Mouse (Mus musculus): Measurements from ENCODE around the gene Arfgap3.
A peak's percentile ranks its signal among the peaks of the same experiment; 100 is the strongest.
"Not testable (repeated sequence)": the region's sequence is repeated elsewhere in the genome, so short reads cannot be mapped to it uniquely, and the experiment has no call there.

The Arfgap3 gene

DNA sequence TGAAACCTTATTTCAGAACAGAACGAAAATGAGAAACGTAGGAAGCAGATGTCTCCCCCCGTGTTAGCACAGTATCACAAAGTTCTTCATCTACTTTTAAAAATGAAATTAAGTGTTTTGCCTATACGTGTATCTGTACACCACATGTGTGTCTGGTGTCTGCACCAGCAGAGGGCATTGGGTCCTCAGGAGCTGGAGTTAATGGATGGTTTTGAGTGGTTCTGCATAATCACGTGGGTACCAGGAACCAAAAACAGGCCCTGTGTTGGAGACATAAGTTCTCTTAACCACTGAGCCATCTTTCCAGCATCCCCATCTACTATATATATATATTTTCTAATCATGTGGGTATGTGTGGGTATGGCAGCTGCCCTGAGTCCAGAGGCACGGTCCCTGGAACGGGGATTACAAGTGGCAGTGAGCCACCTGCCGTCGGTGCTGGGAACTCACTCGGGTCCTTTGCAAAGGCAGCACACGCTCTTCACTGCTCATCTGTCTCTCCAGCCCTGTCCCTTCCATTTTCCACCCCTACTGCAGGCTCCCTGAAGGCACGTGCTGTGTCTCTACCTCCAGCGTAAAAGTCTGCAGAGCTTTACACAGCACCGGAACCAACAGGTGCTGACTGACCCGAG lies 4.0 kb downstream of the Arfgap3 start:
- peak; percentile 61 for DNase-seq (ENCODE audit: low read depth, low spot score)

DNA sequence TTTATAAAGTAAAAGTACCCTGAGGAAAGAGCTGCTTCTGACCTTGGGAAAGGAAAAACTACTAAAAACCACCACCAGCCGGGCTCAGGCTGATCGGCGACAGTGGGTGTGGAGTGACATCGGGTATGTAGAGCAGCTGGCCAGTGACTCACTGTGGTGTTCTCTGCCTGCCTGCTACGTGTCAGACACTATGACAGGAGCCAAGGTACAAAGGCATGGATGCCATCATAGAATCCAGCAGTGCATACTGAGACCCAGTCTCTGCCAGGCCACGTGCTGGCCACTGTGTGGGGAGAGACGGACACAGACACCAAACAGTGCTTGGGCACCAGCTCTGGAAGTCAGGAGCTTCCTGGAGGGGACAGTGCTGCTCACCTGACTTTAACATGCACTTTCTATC lies 5.1 kb downstream of the Arfgap3 start:
- peak; percentile 51 for DNase-seq (ENCODE audit: low read depth, low spot score)

DNA sequence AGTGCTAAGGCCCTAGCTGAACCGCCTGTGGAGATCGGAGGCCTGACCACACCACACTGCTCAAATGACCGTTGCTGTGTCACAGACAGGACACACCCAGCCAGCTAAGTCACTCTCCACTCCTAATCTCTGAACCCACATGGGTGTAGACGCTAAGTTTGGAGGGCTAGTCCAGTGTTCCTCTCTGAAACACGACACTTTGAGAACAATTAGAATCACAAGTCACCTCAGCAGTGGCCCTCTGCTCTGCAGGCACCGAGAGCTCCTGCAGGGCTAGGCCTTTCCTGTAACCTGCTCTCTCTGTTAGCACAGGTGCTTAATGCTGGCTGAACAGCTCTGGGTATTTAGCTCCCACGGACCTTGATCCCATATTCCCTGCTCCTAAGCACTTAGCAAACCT lies 5.9 kb downstream of the Arfgap3 start:
- peak; percentile 43 for DNase-seq (ENCODE audit: low read depth, low spot score)

DNA sequence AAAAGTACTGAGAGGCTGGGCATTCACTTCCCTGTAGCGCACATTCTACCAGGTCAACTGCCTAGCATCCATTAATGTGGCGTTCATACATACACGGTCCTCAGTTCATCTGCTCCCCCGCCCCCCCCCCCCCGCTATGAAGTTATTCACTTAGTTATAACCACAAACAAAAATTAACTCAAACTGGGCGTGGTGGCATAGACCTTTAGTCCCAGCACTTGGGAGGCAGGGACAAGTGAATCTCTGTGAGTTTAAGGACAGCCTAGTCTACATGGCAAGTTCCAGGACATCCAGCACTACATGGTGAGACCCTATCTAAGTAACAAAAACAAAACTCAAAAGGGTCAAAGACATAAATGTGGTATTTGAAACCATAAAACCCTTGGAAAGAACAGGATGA lies 11.1 kb downstream of the Arfgap3 start:
- DNase-seq (ENCODE audit: low read depth, low spot score) = no peak

DNA sequence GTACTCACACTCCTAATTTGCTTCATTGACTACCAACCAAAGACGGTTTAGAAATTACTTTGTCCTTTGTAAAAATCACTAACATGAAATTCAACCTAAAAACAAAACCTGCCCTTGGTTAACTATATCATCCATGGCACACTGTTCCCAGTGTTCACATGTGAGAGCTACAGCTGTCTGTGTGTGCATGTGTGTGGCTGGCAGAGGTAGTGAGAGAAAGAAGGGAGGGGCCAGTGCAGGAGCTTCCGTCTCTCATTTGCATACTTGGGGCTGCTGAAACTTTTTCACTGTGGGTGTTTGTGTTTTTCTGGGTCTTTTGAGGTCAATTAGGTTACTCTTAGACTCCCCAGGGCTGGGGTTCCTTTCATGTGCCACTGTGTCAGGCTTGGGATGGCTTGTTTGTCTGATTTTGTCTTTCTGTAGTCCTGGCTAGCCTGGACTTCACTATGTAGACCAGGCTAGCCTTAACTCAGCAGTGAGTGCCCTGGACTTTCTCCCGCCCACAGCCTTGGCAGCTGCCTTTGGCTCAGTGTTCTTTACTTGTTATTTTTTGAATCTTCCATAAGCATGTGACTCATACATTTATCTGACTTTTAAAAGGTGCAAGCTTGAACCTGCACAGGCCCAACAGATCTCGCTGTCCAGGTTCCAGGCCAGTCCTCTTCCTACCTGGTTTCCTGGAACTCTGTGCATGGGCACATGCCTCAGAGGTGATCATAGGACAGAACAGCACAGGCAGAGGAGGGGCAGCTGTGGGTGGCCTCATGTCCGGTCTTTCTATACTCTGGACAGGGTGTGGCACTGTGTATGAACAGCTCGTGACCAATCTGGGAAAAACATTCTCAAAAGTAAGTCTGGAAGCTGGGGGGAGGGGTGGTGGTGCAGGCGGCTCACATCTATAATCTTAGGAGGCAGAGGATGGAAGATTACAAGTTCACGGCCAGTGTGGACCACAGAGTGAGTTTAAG lies 11.9 kb downstream of the Arfgap3 start:
- DNase-seq (ENCODE audit: low read depth, low spot score) = peak; percentile 44

DNA sequence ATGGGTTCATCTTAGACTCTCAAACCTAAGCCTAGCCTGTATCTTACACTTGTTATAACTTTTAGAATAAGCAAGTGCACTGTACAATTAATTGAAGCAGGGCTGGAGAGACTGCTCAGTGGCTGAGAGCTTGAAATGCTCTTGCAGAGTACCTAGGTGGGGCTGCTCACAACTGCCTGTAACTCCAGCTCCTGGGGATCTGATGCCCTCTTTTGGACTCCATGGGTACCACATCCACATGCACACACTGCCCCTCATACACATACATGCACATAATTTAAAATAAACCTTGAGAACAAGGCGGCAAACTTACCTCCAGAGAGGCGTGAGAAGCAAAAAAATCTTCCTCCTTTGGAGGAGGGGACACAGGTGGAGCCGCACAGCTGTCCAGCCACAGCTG lies 17.7 kb downstream of the Arfgap3 start:
- DNase-seq (ENCODE audit: low read depth, low spot score) = peak; percentile 76

DNA sequence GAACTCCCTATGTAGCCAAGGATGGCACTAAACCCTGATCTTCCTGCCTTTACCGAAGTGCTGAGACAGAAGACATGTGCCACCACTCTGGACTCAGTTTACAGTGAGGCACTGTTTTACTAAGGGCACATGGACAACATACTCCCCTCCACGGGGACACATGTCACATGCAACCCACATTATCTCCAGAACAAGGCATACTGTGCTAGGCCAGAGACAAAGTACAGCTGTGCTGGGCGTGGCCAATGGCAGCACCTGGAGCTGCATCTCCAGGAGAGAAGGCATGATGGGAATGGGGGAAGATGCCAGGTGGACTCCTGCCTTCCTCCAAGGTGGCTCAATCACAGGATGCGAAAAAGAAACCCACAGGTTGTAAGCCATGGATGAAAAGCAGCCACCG lies 21.1 kb downstream of the Arfgap3 start:
- no peak for DNase-seq (ENCODE audit: low read depth, low spot score)

DNA sequence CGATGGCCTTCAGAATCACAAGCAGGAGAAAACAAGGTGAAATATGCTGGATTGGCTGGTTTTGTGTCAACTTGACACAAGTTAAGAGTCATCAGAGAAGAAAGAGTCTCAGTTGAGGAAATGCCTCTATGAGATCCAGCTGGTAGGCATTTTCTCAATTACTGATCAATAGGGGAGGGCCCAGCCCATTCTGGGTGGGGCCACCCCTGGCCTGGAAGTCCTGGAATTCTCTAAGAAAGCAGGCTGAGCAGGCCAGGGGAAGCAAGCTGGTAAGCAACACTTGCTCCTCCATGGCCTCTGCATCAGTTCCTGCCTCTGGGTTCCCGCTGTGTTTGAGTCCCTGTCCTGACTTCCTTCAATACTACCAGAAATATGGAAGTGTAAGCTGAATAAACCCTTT lies 27.0 kb downstream of the Arfgap3 start:
- peak; percentile 76 for DNase-seq (ENCODE audit: low read depth, low spot score)

DNA sequence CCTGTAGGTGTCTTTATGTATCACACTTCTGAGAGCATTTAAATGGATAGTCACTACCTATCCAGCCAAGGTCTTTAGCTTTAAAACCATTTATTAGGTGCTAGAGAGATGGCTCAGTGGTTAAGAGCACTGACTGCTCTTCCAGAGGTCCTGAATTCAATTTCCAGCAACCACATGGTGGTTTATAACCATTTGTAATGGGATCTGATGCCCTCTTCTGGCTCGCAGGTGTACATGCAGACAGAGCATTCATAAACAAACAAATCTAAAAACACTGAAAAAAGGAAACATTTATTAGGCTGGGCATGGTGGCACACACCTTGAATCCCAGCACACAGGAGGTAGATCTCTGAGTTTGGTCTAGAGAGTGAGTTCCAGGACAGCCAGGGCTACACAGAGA lies 35.1 kb downstream of the Arfgap3 start:
- no peak for DNase-seq (ENCODE audit: low read depth, low spot score)

DNA sequence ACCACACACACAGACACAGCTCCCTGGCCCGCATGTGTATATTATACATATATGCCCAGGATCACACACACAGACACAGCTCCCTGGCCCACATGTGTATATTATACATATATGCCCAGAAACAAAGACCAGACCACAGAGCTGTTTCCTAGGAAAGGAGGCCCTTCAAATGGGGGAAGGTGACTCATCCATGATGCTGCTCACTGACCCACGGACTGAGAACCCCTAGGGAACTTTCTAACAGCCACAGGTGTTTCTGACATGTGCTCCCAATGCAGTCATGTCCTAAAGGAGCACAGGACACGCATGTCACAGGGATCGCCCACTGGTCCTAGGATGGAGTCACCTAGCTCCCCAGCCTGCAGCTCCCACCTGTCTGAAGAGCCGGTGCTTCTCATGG lies 40.2 kb downstream of the Arfgap3 start:
- DNase-seq (ENCODE audit: low read depth, low spot score) = no peak

DNA sequence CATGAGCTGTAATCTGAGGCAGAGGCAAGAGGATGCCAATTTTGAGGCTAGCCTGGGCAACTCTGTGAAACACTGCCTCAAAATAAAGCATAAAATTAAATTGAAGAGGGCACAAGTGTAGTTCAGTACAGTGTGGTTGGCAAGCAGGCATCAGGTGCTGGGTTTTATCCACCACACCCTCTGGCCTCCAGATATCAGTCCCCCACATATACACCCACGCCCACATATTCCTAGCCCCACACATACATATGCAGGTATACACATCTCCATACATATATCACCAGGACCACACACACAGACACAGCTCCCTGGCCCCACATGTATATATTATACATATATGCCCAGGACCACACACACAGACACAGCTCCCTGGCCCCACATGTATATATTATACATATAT lies 41.3 kb downstream of the Arfgap3 start:
- not testable (repeated sequence) for DNase-seq (ENCODE audit: low read depth, low spot score)

DNA sequence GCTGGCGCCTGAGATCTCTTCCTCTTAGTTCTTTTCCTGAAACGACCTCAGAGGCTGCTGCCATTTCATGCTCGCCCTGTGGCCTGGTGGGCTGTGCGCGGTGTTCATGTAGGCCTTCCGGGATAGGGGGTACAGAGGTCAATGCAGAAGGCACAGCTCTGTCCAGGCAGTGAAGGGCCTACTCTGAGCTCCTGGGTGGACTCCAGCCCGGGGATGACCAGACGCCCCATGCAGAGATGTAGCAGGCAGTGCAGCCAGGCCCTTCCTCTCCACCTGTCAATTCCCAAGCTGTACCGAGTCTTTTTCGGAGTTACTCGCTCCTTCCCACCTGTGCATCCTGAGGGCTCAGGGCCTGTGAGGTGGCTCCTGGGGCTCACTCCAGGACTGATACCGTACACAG lies 43.9 kb downstream of the Arfgap3 start:
- DNase-seq (ENCODE audit: low read depth, low spot score) = no peak

DNA sequence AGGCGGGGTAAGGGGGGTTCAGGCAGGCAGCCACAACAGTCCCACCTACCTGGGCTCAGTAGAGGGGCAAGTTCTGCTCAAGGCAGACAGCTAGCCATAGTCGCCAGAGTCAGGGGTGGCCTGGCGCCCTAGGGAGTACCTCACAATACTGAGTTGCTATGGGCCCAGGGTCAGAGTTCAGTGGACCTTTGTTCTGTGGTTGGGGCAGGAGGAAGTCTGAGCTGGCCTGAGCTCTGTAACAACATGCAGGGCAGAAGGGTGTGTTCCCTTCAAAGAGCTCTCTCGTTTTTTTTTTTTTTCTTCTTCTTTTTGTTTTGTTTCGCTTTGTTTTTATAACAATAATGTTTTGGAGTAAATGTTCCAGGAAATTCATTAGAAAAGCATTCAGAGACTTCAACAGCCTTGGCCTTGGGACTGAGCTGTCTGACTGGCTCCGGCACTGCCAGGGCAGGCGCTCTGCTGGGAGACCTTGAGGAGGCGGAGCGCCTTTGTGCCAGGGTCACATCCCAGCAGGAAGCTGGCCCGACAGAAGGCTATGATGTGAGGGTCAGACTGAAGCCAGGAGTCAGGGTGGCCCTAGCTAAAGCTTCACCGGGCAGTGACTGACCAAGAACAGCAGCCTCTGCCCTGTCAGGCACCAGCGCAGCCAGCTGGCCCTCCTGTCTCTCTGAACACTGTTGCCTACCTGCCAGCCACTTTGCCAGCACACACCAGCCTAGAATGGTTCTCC lies 44.7 kb downstream of the Arfgap3 start:
- DNase-seq (ENCODE audit: low read depth, low spot score) = peak; percentile 83

DNA sequence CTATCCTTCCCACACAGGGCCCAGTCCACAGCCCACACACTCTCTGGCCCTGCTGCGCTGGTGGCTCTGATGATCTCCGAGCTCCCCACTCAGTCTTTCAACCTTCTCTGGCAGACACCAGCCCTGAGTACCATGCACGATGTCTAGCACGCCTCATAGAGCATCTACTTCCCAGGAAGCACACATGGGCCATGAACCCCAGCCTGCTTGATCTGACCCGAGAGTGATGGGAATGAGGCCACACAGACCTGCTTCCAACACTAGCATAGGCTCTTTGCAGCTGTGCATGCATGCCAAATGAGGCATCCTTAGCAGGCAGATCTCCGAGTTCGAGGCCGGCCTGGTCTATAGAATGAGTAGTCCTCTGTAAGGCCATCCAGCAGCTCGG lies 45.2 kb downstream of the Arfgap3 start:
- DNase-seq (ENCODE audit: low read depth, low spot score) = no peak

DNA sequence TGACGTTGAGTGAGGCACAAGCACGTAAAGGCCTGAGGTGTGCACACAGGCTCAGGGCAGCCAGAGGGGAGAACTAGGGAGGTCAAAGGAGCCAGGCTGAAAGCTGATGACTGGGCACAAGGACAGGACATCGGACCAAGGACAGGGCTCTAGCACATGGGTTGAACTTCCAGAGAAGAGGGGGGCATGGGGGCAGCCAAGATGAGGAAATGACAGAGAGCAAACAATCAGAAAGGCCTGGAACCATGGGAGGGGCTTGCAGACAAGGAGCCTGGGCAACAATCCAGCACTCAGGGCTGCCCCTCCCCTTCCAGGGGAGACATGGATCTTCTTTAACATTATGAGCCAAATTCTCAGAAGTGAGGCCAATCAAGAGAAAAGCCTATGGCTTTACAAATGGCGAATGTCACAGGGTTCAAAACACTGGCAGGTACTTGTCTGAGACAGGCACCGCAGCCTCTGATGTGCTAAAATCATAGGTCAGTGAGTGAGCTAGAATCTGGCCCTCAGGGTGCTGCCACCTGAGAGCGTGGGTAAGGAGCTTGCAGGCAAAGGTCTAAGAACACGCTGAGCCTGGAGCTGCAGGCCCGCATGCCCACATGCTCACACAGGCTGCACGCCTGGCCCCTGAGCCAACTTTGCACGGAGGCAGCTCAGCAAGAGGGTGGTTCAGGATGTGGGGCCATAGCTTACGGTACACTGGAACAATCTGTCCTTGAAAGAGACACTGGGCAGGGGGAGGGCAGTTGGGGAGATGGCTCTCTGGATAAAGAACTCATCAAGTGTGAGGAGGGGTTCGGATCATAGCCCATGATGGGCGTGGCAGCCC lies 46.2 kb downstream of the Arfgap3 start:
- peak; percentile 52 for DNase-seq (ENCODE audit: low read depth, low spot score)

DNA sequence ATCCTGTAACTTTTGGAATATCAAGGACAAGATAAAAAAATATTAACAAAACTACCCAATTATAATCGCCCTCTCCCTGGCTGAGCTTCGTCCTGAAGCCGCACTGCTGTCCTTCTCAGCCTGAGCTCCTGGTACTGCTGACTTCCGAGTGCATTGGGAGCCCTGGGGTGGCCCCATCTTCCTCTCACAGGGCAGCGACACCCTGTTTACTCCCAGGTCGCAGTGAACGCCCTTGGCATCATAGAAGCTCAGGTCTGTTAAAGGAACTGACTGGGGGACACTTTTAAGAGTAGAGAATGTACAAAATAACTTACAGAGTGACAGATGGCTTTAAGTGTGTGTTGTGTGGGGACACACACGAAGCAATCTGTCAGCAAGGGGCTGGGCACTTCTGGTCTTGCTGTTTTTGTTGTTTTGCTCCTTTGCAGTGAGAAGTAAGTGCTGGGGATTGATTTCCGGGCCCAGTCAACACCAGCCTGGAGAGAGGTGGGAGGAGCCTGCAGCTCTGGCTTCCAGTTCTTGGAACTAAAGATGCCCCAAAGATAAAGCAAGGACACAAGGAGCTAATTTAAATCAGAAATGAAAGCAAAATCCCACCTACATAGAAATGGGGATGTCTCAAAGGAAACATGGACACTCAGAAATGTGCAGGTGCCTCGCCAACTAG lies 50.0 kb downstream of the Arfgap3 start:
- no peak for DNase-seq (ENCODE audit: low read depth, low spot score)

DNA sequence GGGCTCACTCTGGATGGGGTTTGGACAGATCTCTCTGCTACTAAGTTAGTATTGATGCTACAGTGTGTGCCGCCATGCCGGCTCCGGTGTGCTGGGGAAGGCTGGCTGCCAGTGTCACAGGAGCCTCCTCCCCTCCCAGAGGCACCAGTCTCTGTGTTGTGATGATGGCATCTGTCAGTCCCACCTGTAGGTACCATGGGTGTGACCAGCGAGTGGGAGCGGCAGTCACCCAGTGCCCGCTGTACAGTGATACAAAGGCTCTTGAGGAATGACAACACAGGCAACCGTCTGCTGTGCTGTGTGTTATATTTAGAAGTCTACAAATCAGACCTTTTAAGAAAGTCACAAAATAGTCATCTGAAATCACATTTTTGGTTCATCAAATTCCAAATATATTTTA lies 50.6 kb downstream of the Arfgap3 start:
- no peak for DNase-seq (ENCODE audit: low read depth, low spot score)

DNA sequence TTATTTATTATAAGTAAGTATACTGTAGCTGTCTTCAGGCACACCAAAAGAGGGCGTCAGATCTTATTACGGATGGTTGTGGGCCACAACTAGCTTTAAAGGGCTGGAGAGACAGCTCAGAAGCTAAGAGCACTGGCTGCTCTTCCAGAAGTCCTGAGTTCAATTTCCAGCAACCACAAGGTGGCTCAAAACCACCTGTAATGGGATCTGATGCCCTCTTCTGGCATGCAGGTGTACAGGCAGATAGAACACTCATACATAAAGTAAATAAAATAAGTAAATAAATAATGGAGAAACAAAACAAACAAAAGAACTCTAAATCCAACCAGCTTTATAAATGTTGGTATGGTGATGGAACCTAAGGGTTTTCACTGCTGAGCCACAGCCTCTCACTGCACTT lies 51.2 kb downstream of the Arfgap3 start:
- DNase-seq (ENCODE audit: low read depth, low spot score) = no peak

DNA sequence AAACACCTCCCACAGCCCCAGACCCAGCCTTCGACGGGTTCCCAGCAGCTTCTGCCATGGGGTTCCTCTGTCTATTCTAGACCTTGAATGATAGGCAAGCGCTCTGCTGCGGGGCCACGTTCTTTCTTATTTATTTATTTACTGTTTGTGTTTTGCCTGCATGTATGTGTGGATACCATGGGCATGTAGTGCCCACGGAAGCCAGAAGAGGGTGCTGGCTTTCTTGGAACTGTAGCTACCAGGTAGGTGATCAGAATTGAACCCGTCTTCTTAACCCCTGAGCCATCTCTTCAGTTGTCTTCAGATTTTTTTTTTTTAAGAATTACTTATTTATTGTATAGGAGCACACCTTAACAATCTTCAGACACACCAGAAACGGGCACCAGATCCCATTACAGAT lies 51.7 kb downstream of the Arfgap3 start:
- peak; percentile 51 for DNase-seq (ENCODE audit: low read depth, low spot score)

DNA sequence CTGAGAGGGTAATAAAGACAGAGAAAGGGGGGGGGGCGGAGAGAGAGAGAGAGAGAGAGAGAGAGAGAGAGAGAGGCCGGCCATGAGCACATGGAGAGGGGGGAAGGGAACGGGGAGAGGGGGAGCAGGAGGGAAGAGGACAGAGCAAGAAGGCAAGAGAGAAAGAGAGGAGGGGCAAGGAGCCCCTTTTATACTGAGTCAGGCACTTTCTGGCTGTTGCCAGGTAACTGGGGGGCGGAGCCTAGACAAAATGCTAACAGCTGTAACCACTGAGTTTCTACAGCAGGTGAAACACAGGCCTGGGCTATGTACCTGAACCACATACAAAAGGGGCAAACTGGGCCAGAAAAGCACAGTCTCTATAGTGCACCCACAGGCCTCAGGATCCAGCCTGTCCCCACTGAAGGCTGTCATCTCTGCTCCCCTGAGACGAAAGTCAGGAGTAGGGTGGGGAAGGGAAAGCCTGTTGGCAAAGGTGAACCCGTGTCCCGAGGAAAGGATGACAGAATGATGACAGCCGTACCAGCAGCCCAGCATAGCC lies 53.2 kb downstream of the Arfgap3 start:
- DNase-seq (ENCODE audit: low read depth, low spot score) = peak; percentile 61

DNA sequence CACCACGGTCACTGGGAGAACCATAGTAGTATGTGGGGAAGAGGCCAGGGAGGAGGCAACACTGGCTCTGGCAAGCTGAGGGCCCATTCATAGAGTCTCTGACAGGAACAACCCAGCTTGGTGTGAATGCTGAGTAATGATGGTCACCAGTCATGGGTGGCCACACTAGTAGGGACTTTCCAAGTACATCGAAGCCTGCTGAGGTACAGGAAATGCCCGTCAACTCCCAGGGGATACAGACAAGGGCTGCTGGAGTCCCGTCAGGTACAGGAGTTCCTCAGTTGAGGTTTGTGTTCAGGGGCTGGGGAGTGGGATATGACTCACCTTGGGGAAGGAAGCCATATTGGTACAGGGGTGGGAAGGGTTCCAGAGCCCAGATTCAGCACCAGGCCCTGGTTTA lies 54.0 kb downstream of the Arfgap3 start:
- no peak for DNase-seq (ENCODE audit: low read depth, low spot score)

Measured in ZHBTc4 (cell line).